Mouse (Mus musculus) telencephalon, adult 2 months (tissue): ENCODE measurements around the gene Snapc2.
"Not testable (repeated sequence)": the region's sequence is repeated elsewhere in the genome, so short reads cannot be mapped to it uniquely, and the experiment has no call there.

ENCODE experiments used
- DNase-seq: peaks from one replicate; pipeline ENCODE4 v3.0.0-alpha.2; 2011; ENCODE audit warnings: low read depth, low spot score

The Snapc2 gene

DNA sequence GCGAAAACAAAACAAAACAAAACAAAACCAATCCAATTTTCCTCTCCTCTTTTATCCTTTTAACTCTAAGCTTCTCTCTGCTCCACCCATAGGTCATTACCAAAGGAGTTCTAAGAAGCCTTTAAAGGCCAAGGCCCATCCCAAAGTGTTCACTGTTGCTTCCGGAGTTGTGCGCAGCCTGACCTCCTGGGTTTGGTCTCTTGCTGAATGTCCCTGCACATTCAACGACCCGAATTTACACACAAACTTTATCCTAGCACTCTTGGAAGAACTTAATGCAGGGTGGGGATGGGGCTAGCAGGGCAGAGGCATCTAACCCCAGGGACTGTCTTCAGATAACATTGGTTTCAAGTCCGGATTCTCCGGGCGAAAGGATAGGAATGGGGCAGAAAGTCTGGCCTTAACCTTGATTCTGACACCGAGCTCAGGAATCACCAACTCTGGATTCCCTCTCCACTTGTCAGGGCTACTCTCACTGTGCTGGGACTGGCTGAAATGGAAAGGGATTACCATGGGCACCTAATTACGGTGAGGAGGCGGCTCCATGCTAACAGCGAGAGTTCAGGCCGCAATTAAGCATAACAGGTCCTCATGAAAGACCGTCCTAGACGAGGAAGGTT is 15.0 kb upstream of the Snapc2 start:
- no peak for DNase-seq

DNA sequence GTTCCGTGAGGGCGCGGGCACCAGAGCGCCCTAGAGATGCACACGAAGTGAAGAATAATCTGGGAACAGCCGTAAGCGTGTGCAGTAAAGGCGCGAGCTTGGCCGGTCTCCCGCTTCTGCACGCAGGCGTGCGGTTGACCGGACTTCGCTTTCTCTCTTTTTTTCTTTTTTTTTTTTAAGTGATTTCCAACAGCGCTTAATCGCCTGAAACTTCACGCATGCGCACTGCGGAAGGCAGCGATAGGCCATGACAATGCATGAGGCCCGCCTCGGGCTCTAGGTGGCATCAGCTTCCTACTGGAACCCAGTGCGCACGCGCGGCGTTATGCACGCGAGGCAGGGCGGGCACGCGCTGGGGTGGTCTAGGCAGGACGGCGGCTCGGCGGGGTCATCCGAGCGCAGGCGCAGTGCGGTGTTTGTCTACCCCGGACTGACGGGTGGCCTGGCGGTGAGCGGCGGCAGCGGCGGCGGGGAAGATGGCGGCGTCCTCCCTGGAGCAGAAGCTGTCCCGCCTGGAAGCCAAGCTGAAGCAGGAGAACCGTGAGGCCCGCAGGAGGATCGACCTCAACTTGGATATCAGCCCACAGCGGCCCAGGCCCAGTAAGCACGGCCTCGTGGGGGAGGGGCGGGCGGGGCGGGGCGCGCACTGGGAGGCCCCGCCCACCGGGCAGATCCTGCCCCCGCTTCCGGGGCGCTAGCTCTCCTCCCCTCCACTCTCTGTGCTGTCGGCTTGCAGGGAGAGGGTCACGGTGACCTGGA is 14.3 kb upstream of the Snapc2 start, which contains the start of the genes Map2k7 and Gm49320:
Gene Map2k7 (plus strand): TSS at position 307 of the 759 bp plus-strand sequence.
Gene Gm49320 (plus strand): TSS at position 432 of the 759 bp plus-strand sequence.
- DNase-seq: peak; percentile 98

- no peak for DNase-seq
Observed at GRCm38 (mm10) chr8:4239193-4239890, 13.5 kb upstream of the Snapc2 start.

DNA sequence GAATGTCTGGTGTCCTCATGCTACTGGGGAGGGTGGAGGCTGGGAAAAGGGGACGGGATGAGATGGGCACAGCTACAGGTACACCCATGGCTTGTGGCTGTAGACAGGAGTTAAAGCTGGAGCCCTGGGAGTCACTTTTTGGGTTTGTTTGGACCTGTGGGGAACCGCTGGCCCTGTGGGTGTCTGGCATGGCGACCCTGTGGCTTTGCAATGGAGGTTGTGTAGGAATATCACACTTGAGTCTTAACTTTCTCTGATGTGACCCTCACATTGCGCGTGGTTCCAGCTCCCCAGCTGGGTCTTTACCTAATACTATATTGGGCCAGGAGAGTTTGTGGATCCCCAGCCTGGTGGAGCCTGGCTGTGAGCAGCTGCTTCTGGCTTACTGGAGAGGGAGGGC is 7.8 kb upstream of the Snapc2 start:
- DNase-seq: no peak

DNA sequence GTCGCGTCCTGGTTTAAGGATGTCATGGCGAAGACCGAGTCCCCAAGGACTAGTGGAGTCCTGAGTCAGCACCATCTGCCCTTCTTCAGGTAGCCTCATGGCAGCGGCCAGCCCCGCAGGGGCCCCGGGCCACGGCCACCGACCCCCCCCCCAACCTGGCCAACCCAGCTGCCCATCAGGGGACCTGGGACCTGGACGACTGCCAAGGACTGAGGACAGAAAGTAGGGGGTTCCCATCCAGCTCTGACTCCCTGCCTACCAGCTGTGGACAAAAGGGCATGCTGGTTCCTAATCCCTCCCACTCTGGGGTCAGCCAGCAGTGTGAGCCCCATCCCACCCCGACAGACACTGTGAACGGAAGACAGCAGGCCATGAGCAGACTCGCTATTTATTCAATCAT is 7.1 kb upstream of the Snapc2 start:
- DNase-seq: no peak

GRCm38 (mm10) chr8:4247241-4247640 is 5.6 kb upstream of the Snapc2 start:
- no peak for DNase-seq

GRCm38 (mm10) chr8:4247951-4248540 is 4.8 kb upstream of the Snapc2 start, which contains the start of gene Tgfbr3l:
Gene Tgfbr3l (plus strand): TSS chr8:4248214.
- DNase-seq: no peak

GRCm38 (mm10) chr8:4249213-4249612 is 3.7 kb upstream of the Snapc2 start:
- DNase-seq: no peak

DNA sequence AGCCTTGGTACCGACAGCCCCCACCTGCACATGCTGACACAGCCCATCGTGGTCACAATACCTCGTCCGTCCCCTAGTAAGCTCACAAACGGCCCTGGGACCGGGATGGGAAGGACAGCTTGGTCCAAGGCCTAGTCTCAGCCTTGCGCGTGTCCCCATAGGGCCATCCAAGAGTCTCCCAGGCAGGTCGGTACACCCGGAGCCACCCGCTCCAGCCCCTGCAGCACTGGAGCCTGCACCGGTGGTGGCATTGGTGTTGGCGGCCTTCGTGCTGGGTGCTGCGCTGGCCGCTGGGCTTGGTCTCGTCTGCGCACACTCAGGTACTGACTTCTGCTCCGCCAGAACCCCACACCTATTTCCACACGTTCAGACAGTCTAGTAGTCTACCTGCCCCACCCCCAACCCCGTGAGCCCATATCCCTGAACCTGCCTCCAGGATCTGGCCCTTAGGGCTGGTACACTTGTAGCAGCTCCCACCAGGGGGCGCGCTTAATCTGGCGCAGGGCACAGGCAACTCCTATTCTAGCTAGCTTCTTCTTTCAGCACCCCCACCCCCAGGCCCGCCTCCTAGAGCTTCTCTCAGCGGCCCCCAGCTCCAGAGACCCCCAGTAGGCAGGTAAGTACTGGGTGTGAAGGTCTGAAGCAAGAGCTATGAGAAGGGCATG is 2.4 kb upstream of the Snapc2 start:
- DNase-seq: no peak

DNA sequence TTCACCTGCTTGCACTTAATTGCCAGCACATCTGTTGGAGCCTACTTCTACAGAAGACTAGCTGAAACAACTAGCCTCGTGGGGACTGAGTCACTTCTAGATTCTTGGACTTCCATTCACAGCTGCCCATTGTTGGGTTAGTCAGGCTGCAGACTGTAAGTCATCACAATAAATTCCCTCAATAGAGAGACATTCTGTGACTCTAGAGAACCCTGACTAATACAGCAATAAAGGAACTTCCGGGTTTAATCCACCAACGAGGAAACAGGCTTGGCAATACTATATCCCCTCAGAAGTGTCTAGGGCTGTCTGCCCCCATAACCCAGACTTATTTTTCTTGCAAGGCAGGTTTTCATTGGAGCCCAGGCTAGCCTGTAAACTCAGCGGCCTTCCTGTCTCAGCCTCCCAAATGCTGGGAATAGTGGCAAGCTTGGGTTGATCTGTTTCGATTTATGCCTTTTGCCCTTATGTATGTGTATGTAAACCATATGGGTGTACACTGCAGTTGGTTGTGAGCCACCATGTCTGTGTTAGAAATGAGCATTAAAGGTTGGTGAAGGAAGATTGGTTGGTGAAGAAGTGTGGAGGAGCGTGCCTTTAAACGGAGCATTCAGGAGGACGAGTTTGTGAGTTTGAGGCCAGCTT is 642 bp upstream of the Snapc2 start:
- DNase-seq: no peak

DNA sequence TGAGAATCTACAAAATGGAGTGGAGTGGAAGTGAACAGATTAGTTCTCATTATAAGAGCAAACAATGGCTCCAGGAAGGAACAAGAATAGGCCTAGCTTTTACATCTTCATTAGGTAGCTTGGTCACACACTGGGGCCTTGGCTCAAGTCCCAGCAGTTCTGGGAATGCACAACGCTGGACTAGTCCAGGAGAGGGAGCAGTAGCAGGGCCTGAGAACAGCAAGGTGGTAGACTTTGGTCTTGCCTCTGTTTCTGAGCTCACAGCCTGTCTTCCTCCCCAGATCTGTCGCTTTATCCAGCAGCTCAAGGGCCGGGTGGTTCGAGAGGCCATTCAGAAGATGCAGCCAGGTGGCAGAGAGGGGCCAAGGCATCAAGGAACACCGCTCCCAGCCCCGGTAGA is 1.1 kb downstream of the Snapc2 start:
- no peak for DNase-seq

- DNase-seq: not testable (repeated sequence)
Observed at GRCm38 (mm10) chr8:4255471-4255870, 2.6 kb downstream of the Snapc2 start.

GRCm38 (mm10) chr8:4256911-4257310 is 4.0 kb downstream of the Snapc2 start:
- peak; percentile 96 for DNase-seq

- DNase-seq: no peak
Observed at GRCm38 (mm10) chr8:4257350-4257749, 4.5 kb downstream of the Snapc2 start.

DNA sequence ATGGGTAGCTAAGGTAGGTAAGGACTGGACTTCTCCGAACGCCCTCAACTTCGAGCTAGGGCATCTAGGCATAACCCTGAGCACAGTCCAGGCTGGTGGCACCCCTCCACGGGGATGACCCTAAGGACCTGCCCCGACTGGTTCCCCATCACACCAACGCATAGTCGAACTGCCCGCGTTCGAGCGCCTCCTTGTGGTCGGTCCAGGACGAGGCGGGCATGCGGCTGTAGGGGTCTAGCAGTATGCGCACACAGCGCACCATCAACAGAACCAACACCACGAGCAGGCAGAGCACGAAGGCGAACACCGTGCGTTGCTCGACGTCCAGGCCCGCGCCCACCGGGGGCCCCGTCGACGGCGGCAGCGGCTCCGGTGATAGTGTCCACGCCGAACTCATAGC is 5.4 kb downstream of the Snapc2 start:
- DNase-seq: no peak

- no peak for DNase-seq
Observed at GRCm38 (mm10) chr8:4258678-4259077, 5.8 kb downstream of the Snapc2 start.

DNA sequence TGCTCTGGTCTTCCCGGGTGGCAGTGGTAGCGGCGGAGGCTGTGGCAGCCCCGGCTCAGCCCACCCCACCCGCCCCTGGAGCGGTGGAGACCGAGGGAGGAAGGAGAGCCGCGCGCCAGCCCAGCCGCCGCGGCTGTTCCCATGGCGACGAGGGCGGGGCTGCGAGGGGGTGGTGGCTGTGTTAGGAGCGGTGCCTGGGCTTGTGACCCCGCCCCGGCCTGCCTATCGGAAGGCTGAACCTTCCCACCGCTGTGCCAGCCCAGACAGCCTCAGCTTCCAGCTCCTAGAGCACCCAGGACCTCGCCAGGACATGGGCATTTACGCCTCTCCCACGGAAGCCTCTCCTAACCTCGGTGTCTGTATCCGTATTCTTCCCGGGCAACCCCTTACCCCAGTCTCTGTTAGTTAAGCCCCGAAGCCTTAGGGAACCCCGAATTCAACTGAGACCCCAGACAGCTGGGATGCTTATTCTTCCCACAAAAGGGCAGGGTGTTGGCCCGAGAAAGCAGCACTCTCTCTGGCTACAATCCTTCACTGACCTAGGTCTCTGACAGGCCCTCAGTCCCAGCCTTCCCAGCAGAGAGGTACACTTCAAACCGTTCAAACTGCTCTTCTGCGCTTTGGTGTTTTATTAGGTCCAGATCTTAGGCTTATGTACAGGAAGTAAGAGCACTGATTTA is 6.4 kb downstream of the Snapc2 start, which contains the start of gene Ctxn1:
Gene Ctxn1 (minus strand): TSS at position 150 of the 680 bp plus-strand sequence.
- no peak for DNase-seq

- no peak for DNase-seq
Observed at GRCm38 (mm10) chr8:4259805-4260170, 6.9 kb downstream of the Snapc2 start.

GRCm38 (mm10) chr8:4263105-4263791 is 10.4 kb downstream of the Snapc2 start:
- peak; percentile 91 for DNase-seq
